Mouse (Mus musculus) liver, embryonic 14.5 days (tissue): ENCODE measurements around the gene Camk2n1.

Experiments
- CTCF ChIP-seq: IDR thresholded peaks from 2 replicates; pipeline ENCODE4 v1.5.1; 2016; ENCODE audit warnings: antibody characterized with exemption, low read depth, control low read depth
- EP300 ChIP-seq: IDR thresholded peaks from 2 replicates; pipeline ENCODE4 v1.6.1; 2016; ENCODE audit warnings: antibody characterized with exemption, low read depth

DNA sequence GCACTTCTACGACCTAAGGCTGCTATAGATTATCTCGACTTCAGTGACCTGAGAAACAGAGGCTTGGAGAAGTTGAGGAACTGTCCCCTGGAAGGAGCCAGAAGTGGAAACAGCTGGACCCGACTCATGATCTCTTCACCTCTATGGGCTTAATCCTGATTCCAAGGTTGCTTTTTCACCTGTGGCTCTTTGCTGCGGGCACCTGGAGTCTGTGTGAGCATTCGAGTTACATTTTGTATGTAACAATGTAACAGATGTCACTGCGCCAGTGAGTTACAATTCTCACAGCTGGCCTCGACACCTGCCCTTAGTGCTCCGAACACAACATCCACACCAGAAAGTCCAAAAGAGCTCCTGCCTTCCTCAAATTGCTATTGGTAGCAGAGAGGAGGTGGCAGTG, 11.3 kb downstream of the Camk2n1 start:
- TF ChIP-seq EP300 (no peak), CTCF (no peak)
